Mouse (Mus musculus): ENCODE measurements around the gene Creld1.
A peak's percentile ranks its signal among the peaks of the same experiment; 100 is the strongest.

The Creld1 gene

GRCm38 (mm10) chr6:113483100-113483615 lies at the start of gene Creld1:
TSS of gene Creld1 (plus strand) at chr6:113483297.
- DNase-seq: peak; percentile 95

- no peak for DNase-seq
These were observed 49.4 kb upstream of the Creld1 start for GRCm38 (mm10) chr6:113433661-113434060.

- DNase-seq: no peak
These were observed 48.4 kb upstream of the Creld1 start for GRCm38 (mm10) chr6:113434691-113435090.

GRCm38 (mm10) chr6:113435664-113436205 lies 47.4 kb upstream of the Creld1 start, which contains the start of gene Cidec:
TSS of gene Cidec (minus strand) at chr6:113435760.
- no peak for DNase-seq

- no peak for DNase-seq
These were observed 46.0 kb upstream of the Creld1 start for GRCm38 (mm10) chr6:113437135-113437534.

GRCm38 (mm10) chr6:113438721-113439430 lies 44.2 kb upstream of the Creld1 start:
- DNase-seq: no peak

- no peak for DNase-seq
These were observed 42.4 kb upstream of the Creld1 start for GRCm38 (mm10) chr6:113440686-113441085.

- DNase-seq: peak; percentile 69
These were observed 41.9 kb upstream of the Creld1 start for GRCm38 (mm10) chr6:113441147-113441680.

GRCm38 (mm10) chr6:113442087-113442441 lies 41.0 kb upstream of the Creld1 start:
- DNase-seq: no peak

- DNase-seq: peak; percentile 88
These were observed 40.5 kb upstream of the Creld1 start, which contains the start of gene Jagn1 for GRCm38 (mm10) chr6:113442442-113443090. TSS of gene Jagn1 (plus strand) at chr6:113442569.

- no peak for DNase-seq
These were observed 40.0 kb upstream of the Creld1 start for GRCm38 (mm10) chr6:113443091-113443490.

GRCm38 (mm10) chr6:113444207-113444965 lies 38.7 kb upstream of the Creld1 start:
- DNase-seq: no peak

- DNase-seq: no peak
These were observed 35.5 kb upstream of the Creld1 start for GRCm38 (mm10) chr6:113447639-113448038.

GRCm38 (mm10) chr6:113451839-113452238 lies 31.3 kb upstream of the Creld1 start:
- DNase-seq: no peak

GRCm38 (mm10) chr6:113455007-113455406 lies 28.1 kb upstream of the Creld1 start:
- no peak for DNase-seq

GRCm38 (mm10) chr6:113457952-113458534 lies 25.1 kb upstream of the Creld1 start, which contains the start of gene Il17re:
TSS of gene Il17re (plus strand) at chr6:113458484.
- DNase-seq: no peak

GRCm38 (mm10) chr6:113458635-113459034 lies 24.5 kb upstream of the Creld1 start:
- DNase-seq: no peak

- no peak for DNase-seq
These were observed 19.1 kb upstream of the Creld1 start for GRCm38 (mm10) chr6:113464040-113464439.

GRCm38 (mm10) chr6:113465602-113466001 lies 17.5 kb upstream of the Creld1 start:
- no peak for DNase-seq

- DNase-seq: no peak
These were observed 14.6 kb upstream of the Creld1 start for GRCm38 (mm10) chr6:113468512-113468911.

GRCm38 (mm10) chr6:113469021-113469420 lies 14.1 kb upstream of the Creld1 start:
- DNase-seq: peak; percentile 68

GRCm38 (mm10) chr6:113469432-113469831 lies 13.7 kb upstream of the Creld1 start:
- DNase-seq: peak; percentile 75
